Mouse (Mus musculus) olfactory bulb, adult 2 months (tissue): ENCODE measurements around the gene Speg. TPM values are rescaled to one million over a fixed set of nuclear protein-coding genes. Genes with fewer than 3 reads are reported as not detected.
A peak's percentile ranks its signal among the peaks of the same experiment; 100 is the strongest.

ENCODE experiments used
- H3K27ac ChIP-seq: fragments of 200-500 bp; 2 replicates; pipeline ENCODE4 v1.5.1; 2012; ENCODE audit warnings: low read depth, low read length; ENCODE audit not compliant: insufficient read depth
- H3K4me1 ChIP-seq: fragments of 200-500 bp; 2 replicates; pipeline ENCODE4 v1.6.1; 2012; ENCODE audit warnings: low read length; ENCODE audit not compliant: control insufficient read depth, insufficient read depth
- H3K4me3 ChIP-seq: fragments of 200-500 bp; 2 replicates; pipeline ENCODE4 v1.5.1; 2012; ENCODE audit warnings: mild to moderate bottlenecking, low read depth, low read length, moderate library complexity; ENCODE audit not compliant: insufficient read depth
- CTCF ChIP-seq: fragments of 200-500 bp; IDR thresholded peaks from 2 replicates; pipeline ENCODE4 v1.5.1; 2012; ENCODE audit warnings: low read depth, mild to moderate bottlenecking, low read length, moderate library complexity; ENCODE audit not compliant: insufficient read depth
- POLR2A ChIP-seq: fragments of 200-500 bp; IDR thresholded peaks from 2 replicates; pipeline ENCODE4 v1.6.1; 2012; ENCODE audit warnings: mild to moderate bottlenecking, low read depth, low read length, moderate library complexity; ENCODE audit not compliant: insufficient read depth
- WGBS: fragments of 180-500 bp; shearing (Covaris S2); methylation state at CpG from one replicate; pipeline ENCODE4 v1.1.7; 2018; 5-methylcytosine and 5-hydroxymethylcytosine counted together
- polyA plus RNA-seq: library from polyadenylated mRNA; stranded (reverse); fragments of >200 nt; gene quantifications from 2 replicates; pipeline ENCODE4 v1.2.4, GENCODE M21; 2012; ENCODE audit warnings: low replicate concordance; ENCODE audit not compliant: missing spikeins, insufficient read depth, insufficient read length

The Speg gene
- polyA plus RNA-seq, 1 experiment: not detected

DNA sequence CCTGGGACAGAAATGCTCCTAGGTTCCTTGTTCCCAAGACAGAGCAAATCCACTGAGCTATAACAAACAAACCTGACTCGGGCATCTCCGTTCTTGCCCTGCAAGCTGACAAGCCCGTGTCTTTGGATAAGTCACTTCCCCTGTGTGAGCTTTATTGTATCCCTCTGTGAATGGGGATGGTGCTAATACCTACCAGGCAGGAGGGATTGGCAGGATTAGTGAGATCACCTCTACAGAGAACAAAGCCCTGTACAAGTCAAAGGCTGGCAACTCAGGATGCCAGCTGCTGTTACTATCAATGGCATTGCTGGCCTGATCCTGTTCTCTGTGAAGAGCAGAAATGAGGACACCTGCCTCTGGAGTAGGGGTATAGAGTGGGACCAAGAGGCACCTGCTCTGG, 30.4 kb downstream of the Speg start:
- Histone ChIP-seq H3K27ac (no peak overlapping the region), H3K4me3 (no peak overlapping the region), H3K4me1 (peaks cover 4% of the 10 kb centered on the region; the same call in 1 of the 2 replicates)
- TF ChIP-seq CTCF (no peak), POLR2A (no peak)
- 67% methylated on average over 3 of the region's 3 CpGs for WGBS

DNA sequence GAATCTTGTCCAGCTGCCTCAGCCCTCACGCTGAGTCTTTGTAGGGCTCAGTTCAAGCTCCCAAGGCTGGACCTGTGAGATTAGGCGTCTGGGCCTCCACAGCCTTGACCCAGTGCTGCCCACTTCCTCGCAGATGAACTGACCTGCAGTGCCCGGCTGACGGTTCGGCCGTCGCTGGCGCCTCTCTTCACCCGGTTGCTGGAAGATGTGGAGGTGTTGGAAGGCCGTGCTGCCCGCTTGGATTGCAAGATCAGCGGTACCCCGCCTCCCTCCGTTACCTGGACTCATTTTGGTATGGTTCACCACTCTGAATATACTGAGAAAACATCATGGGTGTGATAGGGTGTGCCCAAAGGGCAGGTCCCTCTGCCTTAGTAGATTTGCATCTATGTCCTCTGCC, 31.1 kb downstream of the Speg start:
- Histone ChIP-seq H3K4me1 (0 out of 2 replicates have a peak, but pooled peaks cover 3% of the 10 kb centered on the region), H3K4me3 (no peak overlapping the region), H3K27ac (no peak overlapping the region)
- TF ChIP-seq CTCF (no peak), POLR2A (no peak)
- 93% methylated on average over 15 of the region's 15 CpGs for WGBS

DNA sequence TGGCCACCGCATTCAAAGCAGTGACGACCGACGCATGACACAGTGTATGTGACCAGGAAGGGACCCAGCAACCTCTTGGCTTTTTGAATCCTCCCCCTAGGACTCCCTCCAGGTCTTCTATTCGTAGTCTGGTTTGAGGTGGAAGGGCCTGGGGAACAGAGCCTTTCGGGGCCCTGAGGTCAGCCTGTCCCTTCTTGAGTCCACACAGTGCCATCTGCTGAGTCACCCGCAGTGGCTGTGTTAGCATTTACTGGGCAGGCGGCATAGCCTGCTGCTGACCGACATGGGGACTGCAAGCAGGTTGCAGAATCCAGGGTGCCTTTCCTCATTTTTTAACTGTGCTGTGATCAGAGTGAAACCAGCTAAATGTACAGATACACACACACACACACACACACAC, 32.0 kb downstream of the Speg start:
- 92% methylated on average over 9 of the region's 9 CpGs for WGBS
- TF ChIP-seq POLR2A (no peak), CTCF (no peak)
- Histone ChIP-seq H3K4me1 (0 out of 2 replicates have a peak, but pooled peaks cover 3% of the 10 kb centered on the region), H3K4me3 (no peak overlapping the region), H3K27ac (no peak overlapping the region)

GRCm38 (mm10) chr1:75408210-75408609, 33.1 kb downstream of the Speg start:
- Histone ChIP-seq H3K4me3 (no peak overlapping the region), H3K4me1 (0 out of 2 replicates have a peak, but pooled peaks cover 3% of the 10 kb centered on the region), H3K27ac (no peak overlapping the region)
- whole genome bisulfite sequencing: 54% methylated on average over 4 of the region's 4 CpGs
- no peak for TF ChIP-seq POLR2A
- no peak for TF ChIP-seq CTCF

DNA sequence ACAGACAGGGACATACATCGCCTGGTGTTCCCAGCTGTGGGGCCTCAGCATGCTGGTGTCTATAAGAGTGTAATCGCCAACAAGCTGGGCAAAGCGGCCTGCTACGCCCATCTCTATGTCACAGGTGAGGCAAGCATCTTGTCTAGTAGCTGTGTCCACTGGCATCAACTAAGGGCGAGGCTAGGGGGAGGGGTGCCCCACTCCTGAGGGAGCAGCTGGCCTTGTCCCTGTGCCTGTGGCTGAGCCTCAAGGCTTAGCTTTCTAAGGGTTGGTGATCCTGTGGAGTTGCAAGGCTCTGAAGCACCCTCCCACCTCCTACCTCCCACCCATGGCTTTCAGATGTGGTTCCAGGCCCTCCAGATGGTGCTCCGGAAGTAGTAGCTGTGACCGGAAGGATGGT, 34.9 kb downstream of the Speg start:
- TF ChIP-seq POLR2A (no peak), CTCF (no peak)
- H3K4me3 ChIP-seq: no peak overlapping the region
- H3K4me1 ChIP-seq: 0 out of 2 replicates have a peak, but pooled peaks cover 3% of the 10 kb centered on the region
- WGBS: 89% methylated on average over 7 of the region's 7 CpGs
- H3K27ac ChIP-seq: no peak overlapping the region

GRCm38 (mm10) chr1:75412196-75412595, 37.1 kb downstream of the Speg start:
- Histone ChIP-seq H3K4me3 (no peak overlapping the region), H3K4me1 (0 out of 2 replicates have a peak, but pooled peaks cover under 1% of the 10 kb centered on the region), H3K27ac (no peak overlapping the region)
- TF ChIP-seq POLR2A: no peak
- TF ChIP-seq CTCF: no peak
- WGBS: 94% methylated on average over 3 of the region's 3 CpGs

DNA sequence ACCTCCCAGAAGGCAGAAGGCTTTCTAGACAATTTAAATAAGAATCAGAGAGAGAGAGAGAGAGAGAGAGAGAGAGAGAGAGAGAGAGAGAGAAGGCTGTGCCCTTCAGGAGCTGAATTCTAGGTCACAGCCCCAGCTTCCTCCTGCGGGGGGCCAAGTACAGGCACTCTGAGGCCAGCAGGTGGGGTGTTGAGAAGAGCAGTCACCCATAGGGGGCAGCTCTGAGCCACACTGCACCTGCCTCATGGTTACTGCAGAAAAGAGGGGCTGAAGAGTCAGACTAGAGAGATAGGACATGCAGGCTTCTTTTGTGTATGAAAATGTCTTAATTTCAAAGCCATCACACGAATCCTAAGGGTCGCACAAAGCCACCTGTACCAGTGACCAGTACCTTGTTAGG, 38.7 kb downstream of the Speg start:
- Histone ChIP-seq H3K4me1 (no peaks in the 10 kb centered on the region), H3K4me3 (no peak overlapping the region), H3K27ac (no peak overlapping the region)
- WGBS: 77% methylated on average over 3 of the region's 3 CpGs
- TF ChIP-seq CTCF: peak; percentile 45; the same call in 1 of the 2 replicates
- no peak for TF ChIP-seq POLR2A

DNA sequence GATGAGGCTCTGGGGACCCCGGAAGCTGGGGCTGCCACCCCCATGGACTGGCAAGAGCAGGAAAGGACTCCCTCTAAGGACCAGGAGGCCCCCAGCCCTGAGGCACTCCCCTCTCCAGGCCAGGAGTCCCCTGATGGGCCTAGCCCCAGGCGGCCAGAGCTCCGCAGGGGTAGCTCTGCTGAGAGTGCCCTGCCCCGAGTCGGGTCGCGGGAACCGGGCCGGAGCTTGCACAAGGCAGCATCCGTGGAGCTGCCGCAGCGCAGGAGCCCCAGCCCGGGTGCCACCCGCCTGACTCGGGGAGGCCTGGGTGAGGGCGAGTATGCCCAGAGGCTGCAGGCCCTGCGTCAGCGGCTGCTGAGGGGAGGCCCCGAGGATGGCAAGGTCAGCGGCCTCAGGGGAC, 46.7 kb downstream of the Speg start:
- H3K4me1 ChIP-seq: peaks cover 26% of the 10 kb centered on the region
- WGBS: 61% methylated on average over 20 of the region's 20 CpGs
- no peak overlapping the region for H3K27ac ChIP-seq
- TF ChIP-seq CTCF (no peak), POLR2A (no peak)
- H3K4me3 ChIP-seq: no peak overlapping the region

- H3K4me1 ChIP-seq: peaks cover 31% of the 10 kb centered on the region
- TF ChIP-seq CTCF: no peak
- TF ChIP-seq POLR2A: no peak
- 42% methylated on average over 32 of the region's 32 CpGs for WGBS
- H3K27ac ChIP-seq: no peak overlapping the region
- no peak overlapping the region for H3K4me3 ChIP-seq
Measured at GRCm38 (mm10) chr1:75422216-75422822, 47.2 kb downstream of the Speg start.

DNA sequence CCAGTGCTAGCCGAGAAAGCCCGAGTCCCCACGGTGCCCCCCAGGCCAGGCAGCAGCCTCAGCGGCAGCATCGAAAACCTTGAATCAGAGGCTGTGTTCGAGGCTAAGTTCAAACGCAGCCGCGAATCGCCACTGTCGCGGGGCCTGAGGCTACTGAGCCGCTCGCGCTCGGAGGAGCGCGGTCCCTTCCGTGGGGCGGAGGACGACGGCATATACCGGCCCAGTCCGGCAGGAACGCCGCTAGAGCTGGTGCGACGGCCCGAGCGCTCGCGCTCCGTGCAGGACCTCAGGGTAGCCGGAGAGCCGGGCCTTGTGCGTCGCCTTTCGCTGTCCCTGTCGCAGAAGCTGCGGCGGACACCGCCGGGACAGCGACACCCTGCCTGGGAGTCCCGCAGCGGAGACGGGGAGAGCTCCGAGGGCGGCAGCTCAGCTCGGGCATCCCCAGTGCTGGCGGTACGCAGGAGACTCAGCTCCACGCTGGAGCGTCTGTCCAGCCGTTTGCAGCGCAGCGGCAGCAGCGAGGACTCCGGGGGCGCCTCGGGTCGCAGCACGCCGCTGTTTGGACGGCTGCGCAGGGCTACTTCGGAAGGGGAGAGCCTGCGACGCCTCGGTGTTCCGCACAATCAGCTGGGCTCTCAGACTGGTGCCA, 47.9 kb downstream of the Speg start:
- Histone ChIP-seq H3K4me3 (peak overlapping the region; percentile 8), H3K27ac (no peak overlapping the region), H3K4me1 (peaks cover 35% of the 10 kb centered on the region)
- WGBS: 19% methylated on average over 71 of the region's 71 CpGs
- TF ChIP-seq CTCF (no peak), POLR2A (no peak)
